Mouse (Mus musculus): ENCODE measurements at regions not wholly inside any gene's neighbourhood (a gene's known extent, or its start where the extent isn't known, plus 50 kb on each side); places are given as distances from the start of the nearest gene placed in this dataset.

- DNase-seq (ENCODE audit: low read depth), result no peak
These were observed 222.9 kb upstream of the Pou3f3 start for GRCm38 (mm10) chr1:42472495-42473230.

GRCm38 (mm10) chr1:42474197-42474596, 221.4 kb upstream of the Pou3f3 start:
- no peak for DNase-seq (ENCODE audit: low read depth)

- no peak for DNase-seq (ENCODE audit: low read depth)
These were observed 220.7 kb upstream of the Pou3f3 start for GRCm38 (mm10) chr1:42474831-42475230.

GRCm38 (mm10) chr1:42475629-42476028, 219.9 kb upstream of the Pou3f3 start:
- DNase-seq (ENCODE audit: low read depth), result no peak

GRCm38 (mm10) chr1:42480348-42480920, 215.1 kb upstream of the Pou3f3 start:
- DNase-seq (ENCODE audit: low read depth), result no peak

GRCm38 (mm10) chr1:42489563-42489962, 206.0 kb upstream of the Pou3f3 start:
- DNase-seq (ENCODE audit: low read depth), result no peak

- DNase-seq (ENCODE audit: low read depth), result no peak
These were observed 204.5 kb upstream of the Pou3f3 start for GRCm38 (mm10) chr1:42490856-42491643.

GRCm38 (mm10) chr1:42491644-42492277, 203.8 kb upstream of the Pou3f3 start:
- DNase-seq (ENCODE audit: low read depth), result no peak

GRCm38 (mm10) chr1:42496022-42496421, 199.5 kb upstream of the Pou3f3 start:
- DNase-seq (ENCODE audit: low read depth), result no peak

GRCm38 (mm10) chr1:42496433-42496832, 199.1 kb upstream of the Pou3f3 start:
- no peak for DNase-seq (ENCODE audit: low read depth)

GRCm38 (mm10) chr1:42498901-42499300, 196.7 kb upstream of the Pou3f3 start:
- DNase-seq (ENCODE audit: low read depth), result no peak

GRCm38 (mm10) chr1:42504491-42504890, 191.1 kb upstream of the Pou3f3 start:
- no peak for DNase-seq (ENCODE audit: low read depth)

- peak; percentile 42 for DNase-seq (ENCODE audit: low read depth)
These were observed 190.4 kb upstream of the Pou3f3 start for GRCm38 (mm10) chr1:42505048-42505729.

- DNase-seq (ENCODE audit: low read depth), result no peak
These were observed 181.2 kb upstream of the Pou3f3 start for GRCm38 (mm10) chr1:42514417-42514816.

GRCm38 (mm10) chr1:42524401-42524800, 171.2 kb upstream of the Pou3f3 start:
- DNase-seq (ENCODE audit: low read depth), result no peak

- DNase-seq (ENCODE audit: low read depth), result no peak
These were observed 167.7 kb upstream of the Pou3f3 start for GRCm38 (mm10) chr1:42527746-42528476.

GRCm38 (mm10) chr1:42532908-42533307, 162.7 kb upstream of the Pou3f3 start:
- no peak for DNase-seq (ENCODE audit: low read depth)

- DNase-seq (ENCODE audit: low read depth), result no peak
These were observed 156.5 kb upstream of the Pou3f3 start for GRCm38 (mm10) chr1:42539066-42539539.

- DNase-seq (ENCODE audit: low read depth), result no peak
These were observed 155.7 kb upstream of the Pou3f3 start for GRCm38 (mm10) chr1:42539541-42540520.

GRCm38 (mm10) chr1:42541991-42542390, 153.6 kb upstream of the Pou3f3 start:
- no peak for DNase-seq (ENCODE audit: low read depth)
